Mouse (Mus musculus): ENCODE results near the gene Gm36028. TPM values are rescaled to one million over a fixed set of nuclear protein-coding genes. Genes with fewer than 3 reads are reported as not detected.

The Gm36028 gene
- polyA plus RNA-seq, 1 experiment from 2014 or later = not detected

GRCm38 (mm10) chr16:37854593-37854992 lies 6.4 kb downstream of the Gm36028 start:
- H3K36me3 ChIP-seq (ENCODE audit: control insufficient read depth, insufficient read depth, low read length) = no peaks in the 10 kb centered on the region
- no peaks in the 10 kb centered on the region for H3K9me3 ChIP-seq (ENCODE audit: control insufficient read depth, low read depth, low read length)
- H3K9ac ChIP-seq (replicated peaks; ENCODE audit: low read depth, low read length) = no peak overlapping the region
- WGBS = 34% methylated on average over 5 of the region's 5 CpGs
- no peak overlapping the region for H3K27ac ChIP-seq (ENCODE audit: low read length)
- H3K4me2 ChIP-seq (replicated peaks; ENCODE audit: low read depth, low read length) = no peak overlapping the region
- 0 out of 2 replicates have a peak, but pooled peaks cover 4% of the 10 kb centered on the region for H3K4me1 ChIP-seq (ENCODE audit: control insufficient read depth, insufficient read depth, low read length)
- H3K27me3 ChIP-seq (ENCODE audit: control insufficient read depth, insufficient read depth, low read length) = no peaks in the 10 kb centered on the region
- ATAC-seq (ENCODE audit: insufficient number of reproducible peaks, insufficient read depth, low FRiP score, low read depth) = no peak
- H3K4me3 ChIP-seq (ENCODE audit: low read depth, low read length) = no peak overlapping the region

DNA sequence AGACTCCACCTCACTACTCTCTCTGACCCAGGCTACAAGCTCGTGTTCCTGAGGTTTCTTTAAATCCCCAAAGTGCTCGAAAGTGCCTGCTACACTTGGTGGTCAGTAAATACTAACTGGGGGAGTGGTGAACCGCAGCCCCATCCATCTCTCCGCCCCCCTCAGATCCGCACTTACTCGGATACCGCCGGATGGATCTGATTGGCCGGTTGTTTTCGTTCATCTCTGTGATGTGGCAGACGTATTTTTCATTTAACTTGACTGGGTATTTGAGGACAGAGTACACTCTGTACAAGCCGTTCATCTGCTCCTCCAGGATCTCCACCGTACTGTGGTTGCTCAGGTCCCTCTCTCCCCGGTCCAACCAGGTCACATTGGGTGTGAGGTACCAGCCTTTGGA lies 6.9 kb downstream of the Gm36028 start:
- WGBS = 61% methylated on average over 14 of the region's 14 CpGs
- Histone ChIP-seq H3K9ac (replicated peaks; ENCODE audit: low read depth, low read length) (no peak overlapping the region), H3K4me2 (replicated peaks; ENCODE audit: low read depth, low read length) (no peak overlapping the region), H3K36me3 (ENCODE audit: control insufficient read depth, insufficient read depth, low read length) (no peaks in the 10 kb centered on the region), H3K27me3 (ENCODE audit: control insufficient read depth, insufficient read depth, low read length) (no peaks in the 10 kb centered on the region), H3K4me1 (ENCODE audit: control insufficient read depth, insufficient read depth, low read length) (0 out of 2 replicates have a peak, but pooled peaks cover 4% of the 10 kb centered on the region), H3K27ac (ENCODE audit: low read length) (no peak overlapping the region), H3K4me3 (ENCODE audit: low read depth, low read length) (no peak overlapping the region), H3K9me3 (ENCODE audit: control insufficient read depth, low read depth, low read length) (no peaks in the 10 kb centered on the region)
- no peak for ATAC-seq (ENCODE audit: insufficient number of reproducible peaks, insufficient read depth, low FRiP score, low read depth)

GRCm38 (mm10) chr16:37853279-37853678 lies 7.7 kb downstream of the Gm36028 start:
- Histone ChIP-seq H3K27me3 (ENCODE audit: control insufficient read depth, insufficient read depth, low read length) (no peaks in the 10 kb centered on the region), H3K4me2 (replicated peaks; ENCODE audit: low read depth, low read length) (no peak overlapping the region), H3K27ac (ENCODE audit: low read length) (no peak overlapping the region), H3K9me3 (ENCODE audit: control insufficient read depth, low read depth, low read length) (no peaks in the 10 kb centered on the region), H3K9ac (replicated peaks; ENCODE audit: low read depth, low read length) (no peak overlapping the region), H3K4me3 (ENCODE audit: low read depth, low read length) (no peak overlapping the region), H3K36me3 (ENCODE audit: control insufficient read depth, insufficient read depth, low read length) (no peaks in the 10 kb centered on the region), H3K4me1 (ENCODE audit: control insufficient read depth, insufficient read depth, low read length) (0 out of 2 replicates have a peak, but pooled peaks cover 4% of the 10 kb centered on the region)
- WGBS = 65% methylated on average over 9 of the region's 9 CpGs
- no peak for ATAC-seq (ENCODE audit: insufficient number of reproducible peaks, insufficient read depth, low FRiP score, low read depth)

DNA sequence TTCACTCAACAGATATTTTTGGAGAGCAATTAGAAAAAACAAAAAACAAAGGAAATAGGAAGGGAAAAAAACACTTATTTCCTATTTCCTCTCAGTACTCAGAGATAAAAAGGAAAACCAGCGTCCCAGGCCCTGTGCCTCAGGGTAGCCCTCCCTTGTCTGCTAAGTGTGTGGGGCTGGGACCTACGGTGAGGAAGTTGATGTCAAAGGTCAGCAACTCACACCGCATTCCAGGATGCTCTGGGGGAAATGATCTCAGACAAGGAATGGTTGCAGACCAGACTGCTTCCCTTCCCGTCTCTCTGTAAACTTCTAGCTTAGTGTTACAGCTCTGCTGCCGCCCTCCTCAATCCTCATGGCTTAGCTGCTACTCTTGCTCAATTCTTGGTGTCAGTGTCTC lies 9.6 kb downstream of the Gm36028 start:
- 0 out of 2 replicates have a peak, but pooled peaks cover 4% of the 10 kb centered on the region for H3K4me1 ChIP-seq (ENCODE audit: control insufficient read depth, insufficient read depth, low read length)
- H3K36me3 ChIP-seq (ENCODE audit: control insufficient read depth, insufficient read depth, low read length) = no peaks in the 10 kb centered on the region
- WGBS = 19% methylated on average over 5 of the region's 5 CpGs
- H3K9ac ChIP-seq (replicated peaks; ENCODE audit: low read depth, low read length) = no peak overlapping the region
- H3K4me2 ChIP-seq (replicated peaks; ENCODE audit: low read depth, low read length) = no peak overlapping the region
- H3K27me3 ChIP-seq (ENCODE audit: control insufficient read depth, insufficient read depth, low read length) = no peaks in the 10 kb centered on the region
- no peak for ATAC-seq (ENCODE audit: insufficient number of reproducible peaks, insufficient read depth, low FRiP score, low read depth)
- no peak overlapping the region for H3K27ac ChIP-seq (ENCODE audit: low read length)
- no peak overlapping the region for H3K4me3 ChIP-seq (ENCODE audit: low read depth, low read length)
- H3K9me3 ChIP-seq (ENCODE audit: control insufficient read depth, low read depth, low read length) = no peaks in the 10 kb centered on the region

DNA sequence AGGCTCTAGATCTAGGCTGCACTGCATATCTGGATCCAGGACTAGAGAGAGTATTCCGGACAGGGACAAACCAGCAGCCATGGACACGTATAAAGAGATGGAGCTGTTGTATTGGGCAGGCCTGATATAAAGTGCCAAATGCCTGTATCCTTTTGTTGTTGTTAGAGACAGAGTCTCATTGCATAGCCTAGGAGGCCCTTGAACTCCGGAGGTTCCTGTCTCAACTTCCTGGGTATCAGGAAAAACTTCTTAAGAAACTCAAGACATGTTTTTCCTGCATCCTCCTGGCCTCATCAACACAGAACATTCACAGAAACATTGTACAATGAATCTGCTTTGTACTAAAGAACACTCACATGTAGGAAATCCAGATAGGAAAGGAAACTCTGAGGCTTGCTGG lies 13.9 kb downstream of the Gm36028 start:
- no peaks in the 10 kb centered on the region for H3K36me3 ChIP-seq (ENCODE audit: control insufficient read depth, insufficient read depth, low read length)
- H3K4me2 ChIP-seq (replicated peaks; ENCODE audit: low read depth, low read length) = no peak overlapping the region
- H3K9me3 ChIP-seq (ENCODE audit: control insufficient read depth, low read depth, low read length) = no peaks in the 10 kb centered on the region
- ATAC-seq (ENCODE audit: insufficient number of reproducible peaks, insufficient read depth, low FRiP score, low read depth) = no peak
- no peak overlapping the region for H3K27ac ChIP-seq (ENCODE audit: low read length)
- 83% methylated on average over 3 of the region's 3 CpGs for WGBS
- no peak overlapping the region for H3K4me3 ChIP-seq (ENCODE audit: low read depth, low read length)
- H3K9ac ChIP-seq (replicated peaks; ENCODE audit: low read depth, low read length) = no peak overlapping the region
- no peaks in the 10 kb centered on the region for H3K4me1 ChIP-seq (ENCODE audit: control insufficient read depth, insufficient read depth, low read length)
- no peaks in the 10 kb centered on the region for H3K27me3 ChIP-seq (ENCODE audit: control insufficient read depth, insufficient read depth, low read length)

GRCm38 (mm10) chr16:37845202-37845925 lies 15.6 kb downstream of the Gm36028 start:
- no peaks in the 10 kb centered on the region for H3K9me3 ChIP-seq (ENCODE audit: control insufficient read depth, low read depth, low read length)
- no peak overlapping the region for H3K9ac ChIP-seq (replicated peaks; ENCODE audit: low read depth, low read length)
- H3K27me3 ChIP-seq (ENCODE audit: control insufficient read depth, insufficient read depth, low read length) = no peaks in the 10 kb centered on the region
- no peaks in the 10 kb centered on the region for H3K4me1 ChIP-seq (ENCODE audit: control insufficient read depth, insufficient read depth, low read length)
- H3K4me3 ChIP-seq (ENCODE audit: low read depth, low read length) = no peak overlapping the region
- no peak for ATAC-seq (ENCODE audit: insufficient number of reproducible peaks, insufficient read depth, low FRiP score, low read depth)
- H3K36me3 ChIP-seq (ENCODE audit: control insufficient read depth, insufficient read depth, low read length) = no peaks in the 10 kb centered on the region
- no peak overlapping the region for H3K27ac ChIP-seq (ENCODE audit: low read length)
- WGBS = 68% methylated on average over 7 of the region's 7 CpGs
- no peak overlapping the region for H3K4me2 ChIP-seq (replicated peaks; ENCODE audit: low read depth, low read length)

DNA sequence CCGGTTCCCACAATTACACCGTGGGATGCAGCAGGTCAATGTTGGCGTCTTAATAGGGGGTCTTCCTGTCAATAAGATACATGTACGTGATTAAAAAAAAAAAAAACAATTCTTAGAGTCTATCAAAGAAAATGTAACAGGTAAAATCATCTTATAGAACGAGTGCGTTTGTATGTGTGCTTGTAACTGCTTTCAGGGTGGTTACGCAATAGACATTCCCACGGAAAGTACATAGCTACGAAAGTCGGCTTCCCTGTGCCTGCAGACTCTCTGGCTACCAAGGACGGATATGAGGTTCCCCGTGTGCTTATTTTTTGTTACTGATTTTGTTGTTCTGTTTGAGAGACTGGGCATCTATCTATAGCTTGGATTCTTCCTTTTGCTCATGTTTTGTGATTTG lies 17.2 kb downstream of the Gm36028 start:
- Histone ChIP-seq H3K9ac (replicated peaks; ENCODE audit: low read depth, low read length) (no peak overlapping the region), H3K27me3 (ENCODE audit: control insufficient read depth, insufficient read depth, low read length) (no peaks in the 10 kb centered on the region), H3K36me3 (ENCODE audit: control insufficient read depth, insufficient read depth, low read length) (no peaks in the 10 kb centered on the region), H3K4me2 (replicated peaks; ENCODE audit: low read depth, low read length) (no peak overlapping the region), H3K4me1 (ENCODE audit: control insufficient read depth, insufficient read depth, low read length) (no peaks in the 10 kb centered on the region), H3K9me3 (ENCODE audit: control insufficient read depth, low read depth, low read length) (no peaks in the 10 kb centered on the region), H3K27ac (ENCODE audit: low read length) (no peak overlapping the region), H3K4me3 (ENCODE audit: low read depth, low read length) (no peak overlapping the region)
- 88% methylated on average over 12 of the region's 12 CpGs for WGBS
- no peak for ATAC-seq (ENCODE audit: insufficient number of reproducible peaks, insufficient read depth, low FRiP score, low read depth)

- H3K27ac ChIP-seq (ENCODE audit: low read length) = no peak overlapping the region
- H3K36me3 ChIP-seq (ENCODE audit: control insufficient read depth, insufficient read depth, low read length) = no peaks in the 10 kb centered on the region
- 38% methylated on average over 2 of the region's 2 CpGs for WGBS
- no peaks in the 10 kb centered on the region for H3K9me3 ChIP-seq (ENCODE audit: control insufficient read depth, low read depth, low read length)
- no peak for ATAC-seq (ENCODE audit: insufficient number of reproducible peaks, insufficient read depth, low FRiP score, low read depth)
- no peaks in the 10 kb centered on the region for H3K4me1 ChIP-seq (ENCODE audit: control insufficient read depth, insufficient read depth, low read length)
- H3K4me3 ChIP-seq (ENCODE audit: low read depth, low read length) = no peak overlapping the region
- no peaks in the 10 kb centered on the region for H3K27me3 ChIP-seq (ENCODE audit: control insufficient read depth, insufficient read depth, low read length)
- no peak overlapping the region for H3K4me2 ChIP-seq (replicated peaks; ENCODE audit: low read depth, low read length)
- no peak overlapping the region for H3K9ac ChIP-seq (replicated peaks; ENCODE audit: low read depth, low read length)
Measured at GRCm38 (mm10) chr16:37842439-37842838, 18.5 kb downstream of the Gm36028 start.

DNA sequence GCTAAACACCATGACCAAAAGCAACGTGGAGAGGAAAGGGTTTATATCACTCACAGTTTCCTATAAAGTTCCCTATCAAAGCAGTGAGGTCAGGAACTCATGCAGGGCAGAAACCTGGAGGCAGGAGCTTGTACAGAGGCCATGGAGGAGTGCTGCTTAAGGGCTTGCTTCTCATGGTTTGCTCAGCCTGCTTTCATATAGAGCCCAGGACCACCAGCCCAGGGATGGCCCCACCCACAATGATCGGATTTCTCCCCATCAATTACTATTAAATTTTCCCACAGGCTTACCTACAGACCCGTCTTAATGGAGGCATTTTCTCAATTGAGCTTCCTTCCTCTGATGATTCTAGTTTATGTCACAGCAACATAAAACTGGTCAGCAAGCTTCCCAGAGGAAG lies 23.4 kb downstream of the Gm36028 start:
- WGBS = 63% methylated on average over 3 of the region's 3 CpGs
- Histone ChIP-seq H3K27me3 (ENCODE audit: control insufficient read depth, insufficient read depth, low read length) (no peaks in the 10 kb centered on the region), H3K36me3 (ENCODE audit: control insufficient read depth, insufficient read depth, low read length) (peaks cover 29% of the 10 kb centered on the region), H3K9me3 (ENCODE audit: control insufficient read depth, low read depth, low read length) (no peaks in the 10 kb centered on the region), H3K27ac (ENCODE audit: low read length) (no peak overlapping the region), H3K4me3 (ENCODE audit: low read depth, low read length) (no peak overlapping the region), H3K4me2 (replicated peaks; ENCODE audit: low read depth, low read length) (no peak overlapping the region), H3K4me1 (ENCODE audit: control insufficient read depth, insufficient read depth, low read length) (no peaks in the 10 kb centered on the region), H3K9ac (replicated peaks; ENCODE audit: low read depth, low read length) (no peak overlapping the region)
- no peak for ATAC-seq (ENCODE audit: insufficient number of reproducible peaks, insufficient read depth, low FRiP score, low read depth)

All from stomach, embryonic 14.5 days (tissue).